Mouse (Mus musculus): ENCODE data around the gene Tph1.

GRCm38 (mm10) chr7:46715600-46715999 is 43.3 kb upstream of the Tph1 start, which contains the start of gene Saa3:
- no peak for TF ChIP-seq CTCF (IDR thresholded peaks at IDR 0.05; ENCODE audit: borderline replicate concordance, insufficient read depth, low read length)
- no peak for TF ChIP-seq POLR2A (IDR thresholded peaks at IDR 0.05; ENCODE audit: low read depth, low read length)

Measured in embryonic fibroblast, embryonic 13.5 days (primary cell).